Mouse (Mus musculus) megakaryocyte, embryonic 14.5 days (primary cell): ENCODE results near the gene Ncoa3.

ENCODE experiments used
- FLI1 ChIP-seq: IDR thresholded peaks from 2 replicates; pipeline ENCODE4 v1.6.1; 2012; ENCODE audit warnings: low read length, inconsistent platforms, mixed read lengths
- GATA1 ChIP-seq: IDR thresholded peaks from 3 replicates; pipeline ENCODE4 v1.6.1; 2012; ENCODE audit warnings: mixed read lengths, low read length, inconsistent platforms, borderline replicate concordance

DNA sequence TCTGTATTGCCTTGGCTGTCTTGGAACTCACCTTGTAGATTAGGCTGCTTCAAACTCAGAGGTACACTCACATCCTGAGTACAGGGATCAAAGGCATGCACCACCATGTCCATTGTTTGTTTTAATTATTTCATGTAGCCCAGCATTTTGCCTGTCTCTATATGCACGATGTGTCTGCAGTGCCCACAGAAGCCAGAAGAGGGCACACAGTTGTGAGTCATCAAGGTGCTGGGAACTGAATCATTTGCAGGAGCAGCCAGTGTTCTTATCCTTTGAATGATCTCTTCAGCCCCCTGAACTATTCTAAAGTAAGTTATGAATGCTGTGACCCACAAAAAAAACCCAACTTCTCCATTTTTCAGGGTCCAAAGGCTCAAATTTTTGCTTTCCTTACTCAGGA is 14.3 kb upstream of the Ncoa3 start:
- TF ChIP-seq GATA1 (no peak), FLI1 (no peak)
